Mouse (Mus musculus) C2C12 (cell line): ENCODE data around the gene Nudt1. TPM values are rescaled to one million over a fixed set of nuclear protein-coding genes. Genes with fewer than 3 reads are reported as not detected.

ENCODE experiments used
- H3K27me3 ChIP-seq: one replicate; pipeline ENCODE4 v1.6.1; 2011; ENCODE audit not compliant: control insufficient read depth, insufficient read depth, insufficient read length
- H3K36me3 ChIP-seq: one replicate; pipeline ENCODE4 v1.6.1; 2011; ENCODE audit not compliant: control insufficient read depth, insufficient read depth
- H3K4me3 ChIP-seq: one replicate; pipeline ENCODE4 v1.5.1; 2011; ENCODE audit warnings: mild to moderate bottlenecking, control low read depth; ENCODE audit not compliant: poor library complexity, insufficient read depth, severe bottlenecking
- H3K79me2 ChIP-seq: one replicate; pipeline ENCODE4 v1.6.1; 2011; ENCODE audit not compliant: control insufficient read depth, insufficient read depth
- H3K79me3 ChIP-seq: one replicate; pipeline ENCODE4 v1.6.1; 2011; ENCODE audit warnings: low read depth, control low read depth
- H3ac ChIP-seq: one replicate; pipeline ENCODE3; 2011; ENCODE audit warnings: low read depth; ENCODE audit not compliant: control insufficient read depth, insufficient read length
- CEBPB ChIP-seq: IDR thresholded peaks from one replicate; pipeline ENCODE4 v1.6.1; 2011; ENCODE audit warnings: low read depth, mild to moderate bottlenecking, control low read depth, moderate library complexity
- CTCF ChIP-seq: IDR thresholded peaks from one replicate; pipeline ENCODE4 v1.5.1; 2011; ENCODE audit not compliant: control insufficient read depth, insufficient read depth, insufficient read length
- FOSL1 ChIP-seq: IDR thresholded peaks from one replicate; pipeline ENCODE4 v1.8.0; 2011; ENCODE audit warnings: mild to moderate bottlenecking, low read length; ENCODE audit not compliant: poor library complexity, insufficient read depth, severe bottlenecking
- MAX ChIP-seq: IDR thresholded peaks from one replicate; pipeline ENCODE4 v1.6.1; 2011; ENCODE audit warnings: mild to moderate bottlenecking, control low read depth
- MYOD1 ChIP-seq: IDR thresholded peaks from one replicate; pipeline ENCODE4 v1.6.1; 2011; ENCODE audit warnings: low read depth; ENCODE audit not compliant: control insufficient read depth, insufficient read length
- MYOG ChIP-seq: IDR thresholded peaks from one replicate; pipeline ENCODE4 v1.6.1; 2011; ENCODE audit not compliant: control insufficient read depth, insufficient read length; ENCODE audit errors: extremely low read depth
- USF1 ChIP-seq: IDR thresholded peaks from one replicate; pipeline ENCODE4 v1.6.1; 2011; ENCODE audit warnings: low read depth, mild to moderate bottlenecking, control low read depth, moderate library complexity
- polyA plus RNA-seq: library from polyadenylated mRNA; unstranded; fragments of >200 nt; fragmentation: generic; extraction: Trizol; gene quantifications from one replicate; pipeline ENCODE4 v1.2.1, GENCODE M21; 2012; ENCODE audit warnings: missing spikeins

Gene Nudt1
- polyA plus RNA-seq, 1 experiment, result 37.7 TPM

GRCm38 (mm10) chr5:140345244-140345643, 23.8 kb downstream of the Nudt1 start:
- Histone ChIP-seq H3K79me2 (no peaks in the 10 kb centered on the region), H3K27me3 (no peaks in the 10 kb centered on the region), H3K4me3 (no peak overlapping the region), H3K79me3 (no peaks in the 10 kb centered on the region), H3K36me3 (peaks cover 17% of the 10 kb centered on the region), H3ac (no peak overlapping the region)
- TF ChIP-seq MAX (no peak), MYOG (no peak), FOSL1 (no peak), CEBPB (no peak), USF1 (no peak), CTCF (no peak), MYOD1 (no peak)

- Histone ChIP-seq H3K36me3 (peaks cover 16% of the 10 kb centered on the region), H3K27me3 (no peaks in the 10 kb centered on the region), H3K79me2 (no peaks in the 10 kb centered on the region), H3ac (no peak overlapping the region), H3K4me3 (no peak overlapping the region), H3K79me3 (no peaks in the 10 kb centered on the region)
- TF ChIP-seq MAX (no peak), MYOD1 (no peak), MYOG (no peak), CTCF (no peak), CEBPB (no peak), USF1 (no peak), FOSL1 (no peak)
Observed at GRCm38 (mm10) chr5:140346050-140346449, 24.6 kb downstream of the Nudt1 start.

GRCm38 (mm10) chr5:140349882-140350281, 28.4 kb downstream of the Nudt1 start:
- Histone ChIP-seq H3ac (no peak overlapping the region), H3K36me3 (peaks cover 39% of the 10 kb centered on the region), H3K79me3 (no peaks in the 10 kb centered on the region), H3K27me3 (no peaks in the 10 kb centered on the region), H3K79me2 (no peaks in the 10 kb centered on the region), H3K4me3 (no peak overlapping the region)
- TF ChIP-seq MYOG (no peak), USF1 (no peak), FOSL1 (no peak), MYOD1 (no peak), MAX (no peak), CTCF (no peak), CEBPB (no peak)

GRCm38 (mm10) chr5:140350731-140351497, 29.5 kb downstream of the Nudt1 start:
- Histone ChIP-seq H3K79me3 (no peaks in the 10 kb centered on the region), H3K27me3 (no peaks in the 10 kb centered on the region), H3K79me2 (no peaks in the 10 kb centered on the region), H3K4me3 (no peak overlapping the region), H3ac (no peak overlapping the region), H3K36me3 (peaks cover 34% of the 10 kb centered on the region)
- TF ChIP-seq MYOG (no peak), USF1 (no peak), MAX (no peak), CTCF (no peak), CEBPB (no peak), FOSL1 (no peak), MYOD1 (no peak)

GRCm38 (mm10) chr5:140352352-140352751, 30.9 kb downstream of the Nudt1 start:
- H3K27me3 ChIP-seq, result no peaks in the 10 kb centered on the region
- peaks cover 39% of the 10 kb centered on the region for H3K36me3 ChIP-seq
- TF ChIP-seq CEBPB (no peak), FOSL1 (no peak), USF1 (no peak), MYOG (no peak), MAX (no peak), CTCF (no peak), MYOD1 (no peak)
- no peak overlapping the region for H3K4me3 ChIP-seq
- no peak overlapping the region for H3ac ChIP-seq
- H3K79me3 ChIP-seq, result no peaks in the 10 kb centered on the region
- no peaks in the 10 kb centered on the region for H3K79me2 ChIP-seq

- Histone ChIP-seq H3K79me3 (no peaks in the 10 kb centered on the region), H3K4me3 (no peak overlapping the region), H3K36me3 (peaks cover 44% of the 10 kb centered on the region), H3ac (no peak overlapping the region), H3K79me2 (no peaks in the 10 kb centered on the region), H3K27me3 (no peaks in the 10 kb centered on the region)
- TF ChIP-seq MYOG, result no peak
Observed at GRCm38 (mm10) chr5:140355934-140356333, 34.5 kb downstream of the Nudt1 start.
